Mouse (Mus musculus) layer of hippocampus, postnatal 25 days (tissue): ENCODE measurements around the gene Ddx49. TPM values are rescaled to one million over a fixed set of nuclear protein-coding genes. Genes with fewer than 3 reads are reported as not detected.

Source experiments
- DNase-seq, 2 experiments: peaks; one replicate each; pipeline ENCODE4 v3.0.0; 2022; ENCODE audit warnings: mixed read lengths in 2 of 2, low spot score in 1 of 2; ENCODE audit errors: extremely low spot score in 1 of 2
- total RNA-seq, 2 experiments: library from RNA; stranded (reverse); gene quantifications; 2 replicates each; pipeline ENCODE4 v1.2.3; 2021

The Ddx49 gene
- total RNA-seq, 2 experiments from 2014 or later = 44.7 to 47.5 TPM

DNA sequence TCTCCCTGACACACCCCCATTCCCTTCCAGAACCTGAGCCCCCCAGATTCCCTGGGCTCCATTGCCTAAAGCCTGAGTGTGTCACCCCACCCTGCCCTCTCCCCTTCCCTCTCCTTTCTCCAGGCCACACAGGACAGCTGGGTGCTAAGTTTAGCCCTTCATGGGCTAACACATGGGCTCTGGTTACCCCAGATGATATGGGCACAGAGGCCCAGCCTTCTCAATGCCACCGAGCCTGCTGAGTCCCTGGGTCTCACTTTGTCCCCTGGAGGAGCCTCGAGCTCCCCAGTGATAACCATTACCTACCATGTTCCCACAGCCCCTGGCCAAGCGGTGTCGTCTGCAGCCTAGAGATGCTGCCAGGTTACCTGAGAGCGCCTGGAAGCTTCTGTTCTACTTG lies 15.6 kb upstream of the Ddx49 start:
- no peak for DNase-seq

DNA sequence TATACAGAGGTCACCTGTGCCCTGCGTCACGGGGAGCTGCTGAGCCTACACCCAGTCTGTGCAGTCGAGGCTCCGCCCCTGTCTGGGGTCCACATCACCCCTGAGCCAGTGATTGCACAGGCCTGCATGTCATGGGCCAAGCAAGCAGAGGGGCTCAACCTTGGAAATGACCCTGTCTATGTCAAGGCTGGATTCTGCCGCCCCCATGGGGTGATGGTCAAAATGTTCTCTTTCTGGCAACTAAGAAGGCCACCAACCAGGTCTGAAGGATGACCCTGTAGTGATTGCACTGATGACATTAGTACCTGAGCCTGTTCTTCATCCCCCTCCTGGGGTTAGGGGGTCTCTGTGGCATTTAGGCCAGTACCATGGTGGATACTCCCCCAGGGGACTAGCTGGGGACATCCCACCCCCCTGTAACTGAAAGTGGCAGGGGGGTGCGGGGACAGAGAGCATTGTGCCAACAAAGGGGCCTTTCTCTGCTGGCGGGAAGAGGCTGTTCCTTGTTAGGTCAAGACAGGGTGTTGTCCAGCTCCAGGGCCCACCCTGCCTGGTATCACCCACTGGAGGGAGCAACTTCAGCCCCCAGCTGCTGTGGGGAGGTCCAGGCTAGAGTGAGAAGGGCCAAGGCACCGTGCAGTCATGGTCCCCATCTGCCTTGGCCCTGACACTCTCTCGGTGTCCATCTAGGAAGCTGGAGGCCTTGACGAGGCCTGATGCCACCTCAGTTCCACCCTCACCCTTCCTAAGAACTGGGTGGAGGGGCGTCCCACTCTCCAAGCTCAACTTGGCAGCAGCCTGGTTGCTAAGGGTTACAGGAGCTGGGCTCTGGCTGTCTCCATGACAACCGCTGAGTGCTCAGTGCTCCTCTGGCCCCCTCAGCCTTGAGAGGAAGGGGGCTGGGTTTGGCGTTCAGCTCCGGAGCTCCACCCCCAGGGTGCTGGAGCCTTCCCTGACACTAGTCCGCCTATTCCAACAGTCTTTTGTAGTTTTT lies 14.5 kb upstream of the Ddx49 start:
- peak; percentile 64 to 67 for DNase-seq

DNA sequence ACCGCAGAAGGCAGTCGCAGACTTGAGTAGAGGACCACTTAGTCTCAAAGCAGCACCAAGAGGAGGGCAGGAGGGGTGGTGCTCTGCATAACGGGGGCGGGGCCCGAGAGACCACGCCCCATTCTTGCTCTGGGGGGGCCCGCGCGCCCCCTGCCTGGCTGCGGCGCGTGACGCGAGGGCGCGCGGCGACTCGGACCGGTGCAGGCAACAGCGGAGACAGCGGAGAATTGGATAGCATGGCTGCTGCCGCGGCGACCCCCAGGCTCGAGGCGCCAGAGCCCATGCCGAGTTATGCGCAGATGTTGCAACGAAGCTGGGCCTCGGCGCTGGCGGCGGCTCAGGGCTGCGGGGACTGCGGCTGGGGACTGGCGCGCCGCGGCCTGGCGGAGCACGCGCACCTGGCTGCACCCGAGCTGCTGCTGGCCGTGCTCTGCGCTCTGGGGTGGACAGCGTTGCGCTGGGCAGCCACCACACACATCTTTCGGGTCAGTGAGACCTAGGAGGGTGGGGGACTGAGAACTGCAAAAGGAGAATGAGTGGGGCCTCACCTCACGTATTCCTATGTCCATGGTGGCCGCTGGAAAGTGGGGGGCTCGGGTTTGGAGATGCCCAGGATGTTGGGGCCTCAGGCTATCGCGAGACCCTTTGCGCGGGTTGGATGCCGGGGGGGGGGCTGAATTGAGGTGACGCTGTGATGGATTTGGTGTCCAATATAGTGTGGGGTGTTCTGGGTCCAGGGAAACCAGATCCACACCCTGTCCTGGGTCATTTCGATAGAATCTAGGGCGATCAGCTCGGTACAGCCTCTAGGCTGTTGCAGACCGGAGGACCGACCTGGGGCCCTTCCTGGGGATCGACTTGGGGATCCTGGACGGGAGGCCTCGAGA lies 13.6 kb upstream of the Ddx49 start, which contains the start of gene Cers1:
Gene Cers1 (plus strand): TSS at position 152 of the 887 bp plus-strand sequence.
- DNase-seq = peak; percentile 73 to 77

DNA sequence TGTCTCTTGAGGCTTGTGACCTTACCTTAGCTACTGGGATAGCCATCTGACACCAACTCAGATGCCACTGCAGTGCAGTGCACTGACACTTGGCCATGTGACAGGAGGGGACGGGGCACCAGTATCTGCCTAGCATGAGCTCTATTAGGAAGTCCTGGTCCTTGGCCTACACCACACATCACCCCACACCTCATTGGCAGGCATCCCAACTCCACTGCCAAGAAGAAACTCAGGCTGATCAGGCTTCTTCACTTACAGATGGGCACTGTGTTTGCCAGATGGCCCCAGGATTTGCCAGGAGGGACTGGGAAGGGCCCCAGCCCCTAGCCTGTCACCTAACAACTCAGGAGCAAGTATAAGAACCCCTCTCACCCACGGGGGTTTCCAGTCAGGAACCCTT lies 11.1 kb upstream of the Ddx49 start:
- DNase-seq = no peak

DNA sequence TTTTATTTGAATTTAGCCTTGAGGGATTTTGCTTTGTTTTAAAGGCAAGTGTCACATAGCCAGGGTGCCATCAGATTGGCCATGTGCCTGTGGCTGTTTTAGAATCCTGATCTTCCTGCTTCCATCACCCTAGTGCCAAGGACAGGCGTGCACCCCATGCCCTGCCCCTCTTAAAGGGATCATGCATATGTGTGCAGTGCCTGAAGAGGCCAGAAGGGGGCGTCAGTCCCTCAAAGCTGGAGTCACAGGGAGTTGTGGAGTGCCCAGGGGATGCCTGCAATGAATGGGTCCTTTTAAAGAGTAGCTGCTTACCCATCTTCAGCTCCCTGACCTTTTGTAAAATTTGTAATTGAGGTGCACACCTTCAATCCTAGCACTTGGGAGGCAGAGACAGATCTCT lies 7.0 kb upstream of the Ddx49 start:
- DNase-seq = peak in 1 of 2 experiments; percentile 50

DNA sequence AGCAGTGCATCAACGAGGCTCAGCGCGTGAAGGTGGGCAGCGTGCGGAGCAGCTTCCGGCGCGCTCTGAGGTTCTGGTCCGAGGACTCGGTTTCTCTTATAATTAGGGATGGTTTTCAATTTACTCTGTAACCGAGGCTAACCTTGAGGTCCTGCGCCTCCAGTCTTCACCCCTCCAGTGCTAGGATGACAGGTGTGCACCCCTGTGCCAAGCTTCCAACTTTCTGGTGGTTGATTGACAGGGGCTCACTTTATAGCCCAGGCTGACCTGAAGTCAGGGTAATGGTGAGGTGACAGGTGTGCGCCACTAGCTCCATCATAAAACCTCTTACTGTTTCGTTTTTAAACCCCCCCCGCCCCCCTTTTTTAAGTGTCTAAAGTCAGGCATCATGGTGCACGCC lies 612 bp upstream of the Ddx49 start:
- no peak for DNase-seq

DNA sequence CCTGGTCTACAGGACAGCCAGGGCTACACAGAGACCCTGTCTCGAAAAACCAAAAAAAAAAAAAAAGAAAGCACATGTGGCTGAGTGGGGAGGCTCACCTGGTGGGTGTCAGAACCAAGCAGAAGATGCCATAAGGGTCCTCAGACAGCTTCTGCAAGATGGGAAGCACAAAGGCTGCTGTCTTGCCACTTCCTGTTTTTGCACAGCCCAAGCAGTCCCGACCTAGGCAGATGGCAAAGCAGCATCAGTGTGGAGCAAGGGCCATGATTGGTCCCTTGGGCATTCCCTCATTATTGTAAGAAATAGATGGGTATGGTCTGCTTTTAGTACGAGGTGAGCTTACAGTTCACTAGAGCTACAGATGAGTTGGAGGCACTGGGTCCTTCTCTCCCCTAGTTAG lies 1.4 kb downstream of the Ddx49 start:
- DNase-seq = no peak

DNA sequence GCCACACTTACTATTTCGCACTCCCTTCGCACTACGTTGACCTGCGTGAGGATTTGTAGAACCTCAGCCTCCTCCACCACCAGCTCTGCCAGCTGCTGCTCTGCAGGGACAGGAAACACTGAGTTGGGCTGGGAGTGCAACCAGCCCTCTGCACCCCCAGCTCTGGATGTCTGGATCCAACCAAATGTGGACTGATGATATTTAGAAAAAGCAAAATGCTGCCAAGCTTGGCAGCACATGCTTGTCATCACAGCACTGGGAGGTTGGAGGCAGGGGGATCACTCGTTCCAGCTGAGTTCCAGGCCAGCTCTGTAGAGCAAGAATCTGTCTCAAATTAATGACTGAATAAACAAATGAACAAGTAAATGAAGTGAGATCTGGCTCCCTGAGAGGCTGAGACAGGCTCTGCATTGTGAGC lies 8.3 kb downstream of the Ddx49 start:
- peak in 1 of 2 experiments; percentile 18 for DNase-seq

DNA sequence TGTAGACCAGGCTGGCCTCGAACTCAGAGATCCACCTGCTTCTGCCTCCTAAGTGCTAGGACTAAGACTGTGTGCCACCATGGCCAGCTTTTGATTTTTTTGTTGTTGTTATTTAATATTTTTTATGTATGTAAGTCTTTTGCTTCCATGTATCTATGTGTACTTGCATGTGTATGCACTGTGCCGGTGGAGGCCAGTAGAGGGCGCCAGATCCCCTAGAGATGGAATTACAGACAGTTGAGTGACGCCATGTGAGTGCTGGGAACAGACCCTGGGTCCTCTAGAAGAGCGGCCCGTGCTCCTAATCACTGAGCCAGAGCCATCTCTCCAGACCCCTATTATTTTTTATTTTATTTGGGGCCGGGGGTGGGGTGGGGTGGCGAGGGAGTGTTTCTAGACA lies 15.6 kb downstream of the Ddx49 start:
- no peak for DNase-seq

DNA sequence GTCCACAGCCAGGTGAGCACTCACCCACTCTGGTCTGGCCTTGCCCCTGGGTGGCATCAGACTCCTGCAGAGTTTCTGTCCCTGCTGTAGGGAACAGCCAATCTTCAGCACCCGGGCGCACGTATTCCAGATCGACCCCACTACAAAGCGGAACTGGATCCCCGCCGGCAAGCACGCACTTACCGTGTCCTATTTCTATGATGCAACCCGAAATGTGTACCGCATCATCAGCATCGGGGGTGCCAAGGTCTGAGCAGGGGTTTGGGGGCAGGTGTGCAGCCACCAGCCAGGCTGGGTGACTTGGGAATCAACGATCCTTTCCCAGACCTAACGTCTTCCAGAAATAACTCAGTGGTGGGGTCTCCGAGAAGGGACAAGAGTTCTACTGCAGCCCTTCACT lies 17.0 kb downstream of the Ddx49 start:
- DNase-seq = no peak

DNA sequence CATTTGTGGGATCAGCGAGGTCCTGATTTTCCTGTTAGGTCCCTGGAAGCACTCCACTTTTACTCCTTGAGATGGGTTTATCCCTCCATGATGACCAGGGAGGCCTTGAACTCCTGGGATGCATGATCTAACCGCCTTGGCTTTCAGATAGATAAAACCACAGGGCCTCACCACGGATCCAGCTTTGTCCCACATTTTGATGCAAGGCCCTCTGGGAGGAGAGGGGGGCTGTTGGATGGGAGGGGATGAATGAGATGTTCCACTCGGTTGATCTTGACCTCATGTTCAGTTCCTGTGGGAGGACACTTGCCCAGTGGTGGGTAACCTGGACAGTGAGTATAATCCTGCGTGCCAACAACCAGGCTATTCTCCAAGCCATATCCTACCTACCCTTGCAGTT lies 17.9 kb downstream of the Ddx49 start:
- DNase-seq = no peak

DNA sequence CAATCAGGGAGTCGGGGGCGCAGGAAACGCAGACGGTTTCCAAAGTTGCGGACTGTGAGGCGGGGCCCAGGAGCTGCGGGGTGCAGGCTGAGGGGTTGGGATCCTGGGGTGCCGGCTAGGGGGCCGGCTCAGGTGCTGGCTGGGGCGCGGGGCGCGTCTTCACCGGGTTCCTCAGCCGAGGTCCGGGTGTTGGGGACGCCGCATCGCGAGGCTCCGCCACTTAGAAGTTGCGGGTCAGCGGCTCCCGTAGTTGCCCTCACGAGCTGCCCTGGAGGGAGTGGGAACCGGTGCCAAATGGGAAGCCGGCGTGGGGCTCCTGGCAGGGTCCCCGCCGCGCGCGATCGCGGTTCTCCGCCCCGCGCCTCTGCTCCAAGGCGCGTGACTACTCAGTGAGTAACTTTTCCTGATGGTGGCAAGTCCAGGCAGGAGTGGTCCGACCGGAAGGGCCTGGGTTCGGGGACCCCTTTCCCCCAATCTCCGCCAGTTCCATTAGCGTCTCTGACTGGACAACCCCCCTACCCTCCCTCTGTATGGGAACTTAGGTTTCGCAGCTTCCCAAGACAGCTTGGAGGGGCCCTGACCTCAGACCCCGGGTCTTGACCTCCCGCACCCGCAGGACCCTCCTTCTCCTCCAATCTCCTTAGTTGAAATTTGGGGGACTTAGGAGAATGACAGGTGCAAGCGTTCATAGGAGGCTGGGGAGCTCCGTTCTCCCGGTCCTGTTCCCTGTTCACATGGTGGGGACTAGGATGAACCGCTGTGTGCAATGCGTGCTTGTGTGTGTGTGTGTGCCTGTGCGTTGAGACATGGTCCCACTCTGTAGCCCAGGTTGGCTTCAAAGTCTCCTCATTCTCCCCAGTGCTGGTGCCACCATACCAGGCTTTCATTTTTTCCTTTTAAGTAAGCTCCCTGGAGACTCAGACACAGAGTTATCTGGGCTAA lies 18.9 kb downstream of the Ddx49 start:
- DNase-seq = no peak

DNA sequence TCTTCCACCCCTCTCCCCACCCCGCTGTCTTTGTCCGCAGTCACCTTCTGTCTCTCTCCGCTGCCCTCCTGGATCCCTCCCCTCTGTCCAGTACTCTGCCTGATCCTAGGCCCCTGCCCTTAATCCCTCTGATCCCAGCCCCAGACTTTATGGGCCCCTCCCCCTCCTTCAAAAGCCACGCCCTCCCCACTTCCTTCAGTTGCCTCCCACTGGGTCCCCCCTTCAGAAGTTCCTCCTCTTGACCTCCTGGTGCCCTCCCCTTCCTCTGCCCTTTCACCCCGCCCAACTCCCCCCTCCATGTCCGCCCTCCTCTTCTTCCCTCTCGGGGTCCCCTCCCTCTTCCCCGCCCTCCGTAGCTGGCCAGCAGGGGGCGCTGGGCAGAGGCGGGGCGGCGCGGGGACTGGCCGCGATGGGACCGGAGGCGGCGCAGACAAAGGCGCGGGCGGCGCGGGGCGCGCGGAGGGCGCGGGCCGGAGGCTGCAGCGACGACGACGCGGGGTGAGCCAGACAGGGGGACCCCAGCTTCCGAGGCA lies 19.6 kb downstream of the Ddx49 start, which contains the start of gene Homer3:
Gene Homer3 (plus strand): TSS at position 225 of the 533 bp plus-strand sequence.
- DNase-seq = peak; percentile 79 to 80

DNA sequence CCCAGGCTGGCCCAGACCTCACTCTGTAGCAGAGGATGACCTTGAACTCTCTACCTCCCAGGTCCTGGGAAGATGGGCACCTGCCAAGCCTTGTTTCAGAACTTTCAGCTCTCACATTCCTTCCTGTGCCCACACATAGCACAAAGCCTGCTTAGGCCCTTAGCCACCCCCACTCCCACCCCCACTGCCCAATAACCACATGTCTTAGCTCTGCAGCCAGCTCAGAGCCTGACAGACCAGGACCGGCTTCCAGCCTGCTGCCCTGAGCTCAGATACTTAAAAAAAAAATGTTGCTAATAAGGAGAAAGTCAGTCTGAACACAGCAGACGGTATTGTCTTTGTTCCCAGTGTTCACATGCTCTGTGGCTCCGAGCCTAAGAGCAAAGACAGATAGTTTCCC lies 21.3 kb downstream of the Ddx49 start:
- DNase-seq = no peak

DNA sequence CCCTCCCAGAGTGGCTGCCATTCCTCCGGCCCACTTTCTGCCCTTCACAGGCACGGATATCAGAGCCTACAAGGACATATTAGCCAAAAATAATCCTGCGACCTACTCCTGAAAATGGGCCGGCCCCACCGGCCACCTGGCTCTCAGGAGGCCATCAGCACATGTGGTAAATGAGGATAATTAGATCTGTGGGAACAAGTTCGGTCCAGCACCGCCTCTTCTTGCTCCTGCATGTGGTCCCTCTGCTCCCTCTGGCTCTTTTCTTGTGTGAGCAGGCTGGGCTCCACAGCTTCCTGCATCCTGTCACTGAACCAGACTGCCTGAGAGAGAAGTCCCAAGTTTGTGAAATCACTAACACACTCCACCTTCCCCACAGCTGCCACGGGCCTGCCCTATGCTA lies 23.0 kb downstream of the Ddx49 start:
- no peak for DNase-seq

DNA sequence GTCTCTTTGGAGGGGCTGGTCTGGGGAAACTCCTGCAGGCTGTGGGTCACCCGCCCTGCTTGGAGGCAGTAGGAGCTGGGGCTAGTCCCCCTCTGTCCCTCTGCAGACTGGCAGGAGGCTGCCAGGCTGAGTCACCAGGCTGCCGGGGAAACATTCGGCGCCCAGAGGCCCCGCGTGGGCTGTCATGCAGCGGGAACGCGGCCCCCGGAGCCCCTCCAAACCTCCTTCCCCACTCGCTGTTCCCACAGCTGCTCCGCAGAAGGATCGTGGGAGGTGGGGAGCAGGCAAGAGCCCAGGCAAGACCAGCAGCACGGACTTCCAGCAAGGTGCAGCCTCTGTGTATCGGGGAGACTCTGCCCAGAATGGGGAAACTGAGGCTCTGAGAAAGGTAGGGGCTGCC lies 24.1 kb downstream of the Ddx49 start:
- peak in 1 of 2 experiments; percentile 34 for DNase-seq

DNA sequence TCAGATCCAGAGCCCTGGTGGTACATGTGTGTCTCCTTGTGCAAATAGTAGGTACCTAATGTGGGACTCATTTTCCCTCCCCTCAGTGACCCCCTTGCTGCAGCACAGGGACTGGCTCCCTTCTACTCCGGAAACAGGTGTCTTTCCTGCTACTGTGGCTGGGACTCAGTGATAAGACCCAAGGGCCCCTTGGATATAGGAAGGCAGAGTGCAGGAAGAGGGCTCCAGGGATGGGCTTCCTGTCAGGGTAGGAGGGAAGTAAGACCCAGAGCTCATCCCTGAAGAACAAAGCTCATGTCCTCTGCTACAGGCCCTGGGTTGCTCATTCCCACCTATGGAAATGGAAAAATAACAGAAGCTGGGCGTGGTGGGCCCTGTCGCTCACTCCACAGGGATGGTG lies 25.8 kb downstream of the Ddx49 start:
- DNase-seq = no peak

DNA sequence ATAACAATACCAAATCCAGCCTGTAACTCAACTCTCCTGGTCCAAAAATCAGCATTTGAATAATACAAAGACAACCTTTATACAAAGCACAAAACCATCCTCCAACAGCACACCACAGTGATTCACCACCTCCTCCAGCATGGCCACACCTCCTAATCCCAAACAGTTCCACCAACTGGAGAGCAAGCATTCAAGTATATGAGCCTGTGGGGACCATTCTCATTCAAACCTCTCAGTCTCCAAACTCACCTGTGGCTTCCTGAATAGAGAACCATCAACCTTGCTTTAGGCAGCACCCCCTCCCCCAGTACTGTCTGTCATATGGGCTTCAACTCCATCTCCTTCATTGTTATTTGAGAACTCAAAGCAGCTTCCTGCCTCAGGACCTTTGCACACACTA lies 27.9 kb downstream of the Ddx49 start:
- no peak for DNase-seq

DNA sequence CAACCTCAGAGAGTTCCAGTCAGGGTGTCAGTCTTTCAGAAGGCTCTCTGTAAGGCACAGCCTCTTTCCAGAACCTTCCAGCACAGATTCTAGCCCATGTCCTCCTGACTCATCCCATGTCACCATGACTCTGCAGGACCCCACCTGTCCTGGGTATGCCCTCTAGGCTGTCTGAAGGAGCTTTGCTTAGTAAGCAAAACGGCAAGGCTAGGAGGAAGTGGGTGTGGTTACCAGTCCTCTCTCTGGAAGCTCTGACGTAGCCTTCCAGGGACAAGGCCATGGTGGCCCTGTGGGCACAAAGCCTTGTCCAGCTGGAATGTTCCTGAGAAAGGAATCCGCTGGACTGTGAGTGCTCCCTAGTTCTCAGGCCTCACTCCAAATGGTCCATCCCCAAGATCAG lies 29.3 kb downstream of the Ddx49 start:
- no peak for DNase-seq
